Mouse (Mus musculus) forebrain, embryonic 13.5 days (tissue): ENCODE measurements around the gene Sult2b1. TPM values are rescaled to one million over a fixed set of nuclear protein-coding genes. Genes with fewer than 3 reads are reported as not detected.
A peak's percentile ranks its signal among the peaks of the same experiment; 100 is the strongest.

Source experiments
- ATAC-seq: fragments of 200-750 bp; cut with Nextera tagmentation; 2 replicates; pipeline ENCODE4 v1.8.0; 2017
- H3K27ac ChIP-seq: fragments of 300-500 bp; sonication (generic); 2 replicates; pipeline ENCODE4 v1.5.1; 2015; ENCODE audit warnings: inconsistent platforms, mild to moderate bottlenecking, moderate library complexity
- H3K27me3 ChIP-seq: fragments of 300-500 bp; sonication (generic); 2 replicates; pipeline ENCODE4 v1.6.1; 2015; ENCODE audit warnings: mild to moderate bottlenecking, inconsistent platforms
- H3K36me3 ChIP-seq: fragments of 300-500 bp; sonication (generic); 2 replicates; pipeline ENCODE4 v1.6.1; 2015; ENCODE audit warnings: mild to moderate bottlenecking, inconsistent platforms; ENCODE audit not compliant: poor library complexity, severe bottlenecking
- H3K4me1 ChIP-seq: fragments of 300-500 bp; sonication (generic); 2 replicates; pipeline ENCODE4 v1.6.1; 2015; ENCODE audit warnings: inconsistent platforms
- H3K4me2 ChIP-seq: fragments of 300-500 bp; sonication (generic); 2 replicates; pipeline ENCODE4 v1.6.1; 2015; ENCODE audit warnings: inconsistent platforms, mild to moderate bottlenecking, moderate library complexity
- H3K4me3 ChIP-seq: fragments of 300-500 bp; sonication (generic); 2 replicates; pipeline ENCODE4 v1.5.1; 2015; ENCODE audit warnings: mild to moderate bottlenecking, inconsistent platforms
- H3K9ac ChIP-seq: fragments of 300-500 bp; sonication (generic); 2 replicates; pipeline ENCODE4 v1.6.1; 2015; ENCODE audit warnings: mild to moderate bottlenecking, inconsistent platforms
- H3K9me3 ChIP-seq: fragments of 300-500 bp; sonication (generic); replicated peaks from 2 replicates; pipeline ENCODE4 v1.6.1; 2016; ENCODE audit warnings: inconsistent platforms
- WGBS: fragments of 180-500 bp; shearing (Covaris S2); methylation state at CpG from one replicate; pipeline ENCODE4 v1.1.7; 2015; 5-methylcytosine and 5-hydroxymethylcytosine counted together
- polyA plus RNA-seq: library from polyadenylated mRNA; unstranded; fragments of >200 nt; fragmentation: Nextera tagmentation; extraction: Ambion mirVana; gene quantifications from 2 replicates; pipeline ENCODE4 v1.2.1, GENCODE M21; 2015

Sult2b1 gene
- polyA plus RNA-seq, 1 experiment from 2014 or later = 4.4 TPM

DNA sequence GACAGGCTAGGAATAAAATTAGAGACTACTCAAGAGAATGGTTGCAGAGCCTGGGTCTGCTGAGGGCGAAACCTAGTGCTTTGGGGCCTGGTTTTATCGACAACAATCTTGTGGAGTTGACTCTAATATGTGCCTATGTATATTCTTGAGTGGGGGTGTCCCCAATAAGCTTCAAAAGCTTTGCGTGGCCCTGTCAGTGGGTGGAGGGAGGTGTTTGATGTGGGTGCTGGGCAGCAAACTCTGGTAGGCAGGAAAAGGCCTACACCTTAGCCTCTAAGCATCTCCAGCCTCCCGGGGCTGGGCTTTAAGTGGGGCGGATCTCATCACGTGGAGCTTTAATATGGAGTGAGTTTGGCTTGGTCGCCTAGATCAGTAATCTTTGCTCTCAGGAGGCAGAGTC, 14.5 kb upstream of the Sult2b1 start:
- Histone ChIP-seq H3K4me2 (peak overlapping the region; percentile 65), H3K27me3 (peaks cover 39% of the 10 kb centered on the region), H3K4me3 (no peak overlapping the region), H3K36me3 (peaks cover 90% of the 10 kb centered on the region), H3K9ac (peak overlapping the region; percentile 64; the same call in 1 of the 2 replicates), H3K4me1 (peaks cover 27% of the 10 kb centered on the region), H3K9me3 (no peaks in the 10 kb centered on the region), H3K27ac (no peak overlapping the region)
- no peak for ATAC-seq
- 51% methylated on average over 7 of the region's 7 CpGs for WGBS

DNA sequence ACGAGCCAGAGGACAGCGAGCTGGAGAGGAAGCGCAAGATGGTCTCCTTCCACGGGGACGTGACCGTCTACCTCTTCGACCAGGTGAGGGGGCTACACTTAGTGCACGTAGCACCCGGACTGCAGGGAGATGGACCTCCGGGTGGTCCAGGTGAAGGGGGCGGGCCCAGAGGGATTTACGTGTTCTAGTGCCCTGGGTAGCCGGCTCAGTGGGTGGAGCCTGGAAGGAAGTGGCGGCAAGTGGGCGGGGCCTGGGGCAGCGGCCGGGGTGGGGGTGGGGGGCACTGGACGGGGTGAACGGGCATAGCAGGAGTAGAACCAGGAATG, 14.0 kb upstream of the Sult2b1 start:
- Histone ChIP-seq H3K36me3 (peaks cover 90% of the 10 kb centered on the region), H3K27ac (no peak overlapping the region), H3K9ac (peak overlapping the region; percentile 64), H3K4me1 (peaks cover 27% of the 10 kb centered on the region), H3K9me3 (no peaks in the 10 kb centered on the region), H3K4me3 (peak overlapping the region; percentile 35), H3K27me3 (peaks cover 39% of the 10 kb centered on the region), H3K4me2 (peak overlapping the region; percentile 65)
- no peak for ATAC-seq
- 1% methylated on average over 18 of the region's 19 CpGs for WGBS

DNA sequence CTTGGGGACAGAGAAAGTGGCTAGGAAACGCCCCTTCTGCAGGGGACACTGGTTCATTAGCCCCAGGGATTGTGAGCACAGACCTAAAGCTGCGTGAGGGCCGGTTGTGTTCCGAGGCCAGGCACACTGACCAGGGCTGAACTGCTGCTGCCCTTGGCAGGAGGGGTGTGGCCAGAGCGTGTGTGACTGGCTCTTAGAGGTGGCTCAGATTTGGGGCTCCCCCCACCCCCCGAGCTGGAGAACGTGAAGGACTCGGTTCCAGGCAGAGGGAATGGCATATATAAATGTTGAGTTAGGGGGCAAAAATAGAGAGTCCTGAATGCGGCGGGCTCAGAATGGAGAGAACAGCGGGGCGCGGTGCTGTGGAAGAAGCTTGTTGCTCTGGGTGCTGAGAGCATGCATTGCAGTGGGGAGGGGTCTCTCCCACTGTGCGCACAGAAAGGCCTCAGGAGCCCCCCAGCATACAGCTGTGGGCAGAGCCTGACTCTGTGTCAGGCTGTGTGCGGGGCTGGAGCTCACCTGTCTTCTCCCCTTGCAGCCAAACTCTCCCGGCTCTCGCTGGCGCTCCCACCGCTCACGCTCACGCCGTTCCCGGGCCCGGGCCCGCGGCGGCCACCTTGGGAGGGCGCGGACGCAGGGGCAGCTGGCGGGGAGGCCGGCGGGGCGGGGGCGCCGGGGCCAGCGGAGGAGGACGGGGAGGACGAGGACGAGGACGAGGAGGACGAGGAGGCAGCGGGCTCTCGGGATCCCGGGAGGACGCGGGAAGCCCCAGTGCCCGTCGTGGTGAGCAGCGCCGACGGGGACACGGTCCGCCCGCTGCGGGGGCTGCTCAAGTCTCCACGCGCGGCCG, 13.4 kb upstream of the Sult2b1 start:
- H3K27me3 ChIP-seq = peaks cover 39% of the 10 kb centered on the region
- no peak overlapping the region for H3K27ac ChIP-seq
- peak overlapping the region; percentile 35 for H3K4me3 ChIP-seq
- WGBS = 3% methylated on average over 54 of the region's 60 CpGs
- no peaks in the 10 kb centered on the region for H3K9me3 ChIP-seq
- peaks cover 90% of the 10 kb centered on the region for H3K36me3 ChIP-seq
- peak overlapping the region; percentile 65 for H3K4me2 ChIP-seq
- H3K9ac ChIP-seq = peak overlapping the region; percentile 64
- ATAC-seq = no peak
- peaks cover 27% of the 10 kb centered on the region for H3K4me1 ChIP-seq

DNA sequence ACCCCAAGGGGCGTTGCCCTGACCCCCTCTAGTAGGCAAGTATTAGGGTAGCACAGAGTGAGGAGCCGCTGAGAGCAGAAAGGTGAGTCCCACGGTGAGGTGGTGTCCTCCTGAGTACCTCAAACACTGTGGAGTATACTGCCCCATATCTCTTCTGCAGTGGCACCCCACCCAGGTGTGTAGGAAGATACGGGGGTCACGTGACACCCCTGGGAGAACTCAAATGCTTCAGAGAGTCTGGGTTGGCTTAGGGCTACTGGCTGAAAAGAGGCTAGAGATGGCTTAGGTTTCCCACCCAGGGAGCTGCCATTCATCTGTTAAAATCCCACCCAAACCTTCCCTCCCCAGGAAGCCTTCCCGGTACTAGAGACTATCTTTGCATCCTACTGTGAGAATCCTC, 12.5 kb upstream of the Sult2b1 start:
- Histone ChIP-seq H3K4me3 (no peak overlapping the region), H3K4me2 (peak overlapping the region; percentile 65), H3K9me3 (no peaks in the 10 kb centered on the region), H3K9ac (peak overlapping the region; percentile 64), H3K27me3 (peaks cover 39% of the 10 kb centered on the region), H3K27ac (no peak overlapping the region), H3K4me1 (peaks cover 27% of the 10 kb centered on the region), H3K36me3 (peaks cover 90% of the 10 kb centered on the region)
- WGBS = 42% methylated on average over 6 of the region's 6 CpGs
- ATAC-seq = no peak

DNA sequence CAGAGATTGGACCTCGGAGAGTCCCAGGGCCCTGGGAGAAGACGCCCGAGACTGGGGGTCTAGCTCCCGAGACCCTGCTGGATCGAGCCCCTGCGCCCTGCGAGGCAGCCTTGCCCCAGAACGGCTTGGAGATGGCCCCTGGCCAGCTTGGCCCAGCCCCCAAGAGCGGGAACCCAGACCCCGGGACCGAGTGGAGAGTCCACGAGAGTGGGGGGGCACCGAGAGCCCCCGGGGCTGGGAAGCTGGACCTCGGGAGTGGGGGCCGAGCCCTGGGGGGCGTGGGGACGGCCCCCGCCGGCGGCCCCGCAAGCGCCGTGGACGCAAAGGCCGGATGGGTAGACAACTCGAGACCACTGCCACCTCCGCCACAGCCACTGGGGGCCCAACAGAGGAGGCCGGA, 10.5 kb upstream of the Sult2b1 start:
- no peak for ATAC-seq
- Histone ChIP-seq H3K9ac (no peak overlapping the region), H3K4me1 (peaks cover 20% of the 10 kb centered on the region)

GRCm38 (mm10) chr7:45793969-45794585, 9.6 kb upstream of the Sult2b1 start:
- 83% methylated on average over 30 of the region's 44 CpGs for WGBS
- H3K36me3 ChIP-seq = peaks cover 98% of the 10 kb centered on the region
- no peak overlapping the region for H3K4me2 ChIP-seq

More for the DNA sequence above, 10.5 kb upstream of the Sult2b1 start:
- no peak overlapping the region for H3K27ac ChIP-seq
- no peaks in the 10 kb centered on the region for H3K9me3 ChIP-seq
- WGBS = 93% methylated on average over 29 of the region's 29 CpGs
- peaks cover 38% of the 10 kb centered on the region for H3K27me3 ChIP-seq
- peaks cover 94% of the 10 kb centered on the region for H3K36me3 ChIP-seq
- H3K4me2 ChIP-seq = no peak overlapping the region
- no peak overlapping the region for H3K4me3 ChIP-seq

DNA sequence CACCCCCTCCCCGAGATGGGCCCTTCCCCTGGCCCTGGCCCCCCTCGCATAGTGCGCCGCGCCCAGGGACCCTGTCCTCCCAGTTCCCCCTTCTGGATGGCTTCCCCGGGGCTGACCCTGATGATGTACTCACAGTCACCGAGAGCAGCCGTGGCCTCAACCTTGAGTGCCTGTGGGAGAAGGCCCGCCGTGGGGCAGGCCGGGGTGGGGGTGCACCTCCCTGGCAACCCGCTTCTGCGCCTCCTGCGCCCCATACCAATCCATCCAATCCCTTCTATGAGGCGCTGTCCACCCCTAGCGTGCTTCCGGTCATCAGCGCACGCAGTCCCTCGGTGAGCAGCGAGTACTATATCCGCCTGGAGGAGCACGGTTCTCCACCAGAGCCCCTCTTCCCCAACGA, 8.8 kb upstream of the Sult2b1 start:
- Histone ChIP-seq H3K4me1 (peaks cover 15% of the 10 kb centered on the region), H3K9me3 (no peaks in the 10 kb centered on the region), H3K27me3 (peaks cover 31% of the 10 kb centered on the region), H3K4me2 (no peak overlapping the region), H3K9ac (no peak overlapping the region), H3K4me3 (no peak overlapping the region), H3K27ac (no peak overlapping the region), H3K36me3 (peaks cover 100% of the 10 kb centered on the region)
- 91% methylated on average over 24 of the region's 24 CpGs for WGBS
- ATAC-seq = no peak

More at GRCm38 (mm10) chr7:45793969-45794585, 9.6 kb upstream of the Sult2b1 start:
- Histone ChIP-seq H3K27ac (no peak overlapping the region), H3K4me1 (peaks cover 20% of the 10 kb centered on the region), H3K9ac (no peak overlapping the region), H3K4me3 (no peak overlapping the region), H3K27me3 (peaks cover 35% of the 10 kb centered on the region), H3K9me3 (no peaks in the 10 kb centered on the region)
- ATAC-seq = no peak

GRCm38 (mm10) chr7:45791756-45792490, 7.5 kb upstream of the Sult2b1 start:
- Histone ChIP-seq H3K4me2 (no peak overlapping the region), H3K4me1 (peaks cover 10% of the 10 kb centered on the region), H3K27ac (no peak overlapping the region), H3K36me3 (peaks cover 97% of the 10 kb centered on the region), H3K9ac (no peak overlapping the region), H3K4me3 (no peak overlapping the region), H3K9me3 (no peaks in the 10 kb centered on the region), H3K27me3 (peaks cover 19% of the 10 kb centered on the region)
- ATAC-seq = no peak
- WGBS = 81% methylated on average over 17 of the region's 17 CpGs

- no peak overlapping the region for H3K27ac ChIP-seq
- H3K9me3 ChIP-seq = no peaks in the 10 kb centered on the region
- H3K4me3 ChIP-seq = no peak overlapping the region
- peaks cover 17% of the 10 kb centered on the region for H3K4me1 ChIP-seq
- H3K36me3 ChIP-seq = peaks cover 85% of the 10 kb centered on the region
- H3K9ac ChIP-seq = no peak overlapping the region
- no peak overlapping the region for H3K4me2 ChIP-seq
- ATAC-seq = no peak
- WGBS = 89% methylated on average over 6 of the region's 6 CpGs
- peaks cover 7% of the 10 kb centered on the region; the same call in 1 of the 2 replicates for H3K27me3 ChIP-seq
These were observed 6.3 kb upstream of the Sult2b1 start for GRCm38 (mm10) chr7:45790721-45791120.

DNA sequence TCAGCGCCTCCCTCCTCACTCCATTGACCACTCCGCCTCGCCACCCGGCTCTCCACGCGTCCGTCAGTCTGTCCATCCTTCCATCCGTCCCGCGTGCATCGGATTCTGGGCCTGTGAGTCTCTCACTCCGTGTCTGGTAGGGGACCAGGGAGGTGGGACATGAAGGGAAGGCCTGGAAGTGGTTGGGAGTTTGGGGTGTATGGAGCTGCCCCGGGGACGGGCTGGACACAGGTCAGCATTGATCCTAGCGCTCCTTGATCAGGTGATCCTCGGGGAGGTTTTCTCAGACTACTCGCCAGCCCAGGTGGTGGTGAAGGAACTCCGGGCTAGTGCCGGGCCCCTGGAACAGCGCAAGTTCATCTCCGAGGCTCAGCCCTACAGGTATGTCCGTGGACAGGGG, 3.2 kb upstream of the Sult2b1 start:
- H3K27me3 ChIP-seq = no peaks in the 10 kb centered on the region
- peaks cover 54% of the 10 kb centered on the region for H3K36me3 ChIP-seq
- H3K27ac ChIP-seq = no peak overlapping the region
- H3K4me3 ChIP-seq = no peak overlapping the region
- peaks cover 31% of the 10 kb centered on the region for H3K4me1 ChIP-seq
- no peak overlapping the region for H3K9ac ChIP-seq
- WGBS = 91% methylated on average over 22 of the region's 22 CpGs
- H3K4me2 ChIP-seq = peak overlapping the region; percentile 91
- ATAC-seq = no peak
- H3K9me3 ChIP-seq = no peaks in the 10 kb centered on the region

- peak; percentile 19; the same call in 1 of the 2 replicates for ATAC-seq
- Histone ChIP-seq H3K27ac (peak overlapping the region; percentile 97), H3K4me1 (peaks cover 31% of the 10 kb centered on the region), H3K27me3 (no peaks in the 10 kb centered on the region), H3K9me3 (no peaks in the 10 kb centered on the region), H3K9ac (peak overlapping the region; percentile 92), H3K4me3 (peak overlapping the region; percentile 93), H3K4me2 (peak overlapping the region; percentile 91), H3K36me3 (peaks cover 46% of the 10 kb centered on the region)
- WGBS = 7% methylated on average over 17 of the region's 17 CpGs
These were observed 2.4 kb upstream of the Sult2b1 start for GRCm38 (mm10) chr7:45786661-45787413.
